Mouse (Mus musculus): Measurements from ENCODE around the gene Aldoart2.
A peak's percentile ranks its signal among the peaks of the same experiment; 100 is the strongest.
"Not testable (repeated sequence)": the region's sequence is repeated elsewhere in the genome, so short reads cannot be mapped to it uniquely, and the experiment has no call there.

Aldoart2 gene

DNA sequence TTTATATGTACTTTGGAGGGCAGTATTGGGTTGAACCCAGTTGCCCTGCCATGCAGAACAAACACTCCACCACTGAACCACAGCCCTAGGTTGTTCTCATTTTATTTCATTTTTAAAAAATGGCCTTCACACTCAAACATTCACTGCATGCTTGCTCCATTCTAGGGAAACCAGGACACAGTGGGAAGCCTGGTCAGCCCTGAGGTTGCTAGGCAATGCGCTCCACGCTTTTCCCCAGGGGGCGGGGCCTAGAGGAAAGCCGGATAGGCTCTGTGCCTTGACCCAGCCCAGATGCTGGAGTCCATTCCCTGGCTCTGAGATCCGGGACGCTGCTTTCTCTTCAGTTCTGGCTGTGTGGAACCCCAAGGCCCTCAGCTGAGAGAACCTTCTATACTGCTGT, 8.8 kb downstream of the Aldoart2 start:
- DNase-seq: no peak

DNA sequence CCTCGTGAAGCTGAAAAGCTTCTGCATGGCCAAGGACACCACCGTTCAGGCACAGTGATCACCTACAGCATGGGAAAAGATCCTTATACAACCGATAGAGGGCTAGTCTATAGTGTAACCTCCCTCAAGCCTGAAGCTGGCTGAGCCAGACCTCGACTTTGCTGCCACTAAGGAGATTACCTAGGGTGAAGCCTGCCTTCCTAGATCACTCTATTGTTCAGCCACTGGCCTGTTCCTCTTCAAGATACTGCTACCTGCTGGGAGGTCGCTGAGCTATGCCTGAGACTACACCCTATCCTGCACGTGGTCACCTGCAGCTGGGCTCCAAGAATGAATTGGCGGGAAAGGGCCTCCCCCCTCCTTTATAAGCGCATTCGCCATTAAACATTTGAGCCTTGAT, 21.9 kb downstream of the Aldoart2 start:
- DNase-seq: not testable (repeated sequence)

DNA sequence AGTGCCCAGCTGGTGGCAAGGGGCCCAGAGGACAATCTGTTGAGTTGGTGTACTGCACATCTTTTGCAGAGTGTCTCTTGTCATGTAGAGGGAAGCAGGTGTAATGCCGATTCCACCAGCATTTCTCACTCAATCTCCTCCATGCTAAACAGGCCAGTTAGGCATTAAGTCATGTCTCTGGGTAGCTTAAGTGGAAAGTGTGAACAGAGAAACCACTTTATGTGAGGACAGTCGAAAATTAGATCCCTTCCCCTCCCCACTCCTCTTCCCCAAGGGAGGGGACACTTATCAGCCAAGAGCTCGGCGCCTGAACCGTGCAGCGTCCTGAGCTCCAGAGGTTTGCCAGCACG, 33.5 kb downstream of the Aldoart2 start:
- DNase-seq: no peak

DNA sequence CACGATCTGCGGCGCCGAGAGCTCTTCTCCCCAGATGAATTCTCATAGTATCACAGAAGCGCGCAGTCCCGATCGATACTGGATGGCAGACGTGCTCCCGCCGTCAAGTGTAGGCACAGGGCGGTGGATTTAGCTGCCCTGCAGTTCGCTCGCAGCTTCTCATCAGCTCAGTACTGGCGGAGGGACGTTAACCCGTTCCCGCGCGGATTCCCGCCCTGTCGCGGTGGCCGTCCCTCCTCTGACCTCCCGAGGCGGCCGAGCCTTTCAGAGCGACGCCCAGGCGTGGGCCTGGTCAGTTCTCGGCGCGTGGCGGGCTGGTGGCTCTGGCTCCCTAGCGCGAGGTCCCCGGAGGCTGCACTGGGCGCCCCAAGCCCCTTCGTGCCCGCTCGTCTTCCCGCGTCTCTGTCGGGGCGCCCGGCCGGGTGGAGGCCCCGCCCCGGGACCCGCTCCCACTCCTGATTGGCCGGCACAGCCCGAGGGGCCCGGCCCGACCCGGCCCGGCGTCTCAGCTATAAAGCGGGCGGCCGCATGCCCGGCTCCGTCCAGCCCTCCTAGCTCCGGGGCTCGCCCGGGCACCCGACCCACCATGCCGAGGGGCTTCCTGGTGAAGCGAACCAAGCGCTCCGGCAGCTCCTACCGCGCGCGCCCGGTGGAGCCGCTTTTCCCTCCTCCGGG, 34.0 kb downstream of the Aldoart2 start, which contains the start of gene Insm2:
Gene Insm2 (plus strand): TSS at position 541 of the 675 bp plus-strand sequence.
- peak; percentile 13 for DNase-seq

DNA sequence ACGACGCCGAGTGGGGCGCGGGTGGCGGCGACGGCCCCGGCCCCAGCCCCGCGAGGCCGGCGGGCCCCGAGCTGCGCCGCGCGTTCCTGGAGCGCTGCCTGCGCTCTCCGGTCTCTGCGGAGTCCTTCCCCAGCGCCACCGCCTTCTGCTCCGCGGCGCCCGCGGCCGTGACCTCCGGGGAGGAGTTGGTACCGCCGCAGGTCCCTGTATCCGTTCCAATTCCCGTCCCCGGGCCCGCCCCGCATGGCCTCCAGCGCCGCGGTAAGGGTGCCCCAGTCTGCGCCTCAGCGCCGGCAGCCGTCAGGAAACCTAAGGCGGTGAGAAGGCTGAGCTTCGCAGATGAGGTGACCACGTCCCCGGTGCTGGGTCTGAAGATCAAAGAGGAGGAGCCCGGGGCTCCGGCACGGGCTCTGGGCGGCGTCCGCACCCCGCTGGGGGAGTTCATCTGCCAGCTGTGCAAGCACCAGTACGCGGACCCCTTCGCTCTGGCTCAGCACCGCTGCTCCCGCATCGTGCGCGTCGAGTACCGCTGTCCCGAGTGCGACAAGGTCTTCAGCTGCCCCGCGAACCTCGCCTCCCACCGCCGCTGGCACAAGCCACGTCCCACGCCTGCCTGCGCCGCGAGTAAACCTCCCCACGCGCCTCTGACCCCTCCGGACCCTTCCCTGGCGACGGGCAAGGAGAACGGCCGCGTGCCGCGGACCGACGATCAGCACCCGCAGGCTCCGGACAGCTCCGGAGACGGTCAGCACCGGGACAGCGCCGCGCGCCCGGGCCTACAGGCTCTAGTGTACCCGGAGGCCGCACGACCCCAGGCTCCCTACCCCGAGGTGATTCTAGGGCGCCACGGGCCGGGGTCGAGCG, 34.8 kb downstream of the Aldoart2 start:
- DNase-seq: peak; percentile 60

DNA sequence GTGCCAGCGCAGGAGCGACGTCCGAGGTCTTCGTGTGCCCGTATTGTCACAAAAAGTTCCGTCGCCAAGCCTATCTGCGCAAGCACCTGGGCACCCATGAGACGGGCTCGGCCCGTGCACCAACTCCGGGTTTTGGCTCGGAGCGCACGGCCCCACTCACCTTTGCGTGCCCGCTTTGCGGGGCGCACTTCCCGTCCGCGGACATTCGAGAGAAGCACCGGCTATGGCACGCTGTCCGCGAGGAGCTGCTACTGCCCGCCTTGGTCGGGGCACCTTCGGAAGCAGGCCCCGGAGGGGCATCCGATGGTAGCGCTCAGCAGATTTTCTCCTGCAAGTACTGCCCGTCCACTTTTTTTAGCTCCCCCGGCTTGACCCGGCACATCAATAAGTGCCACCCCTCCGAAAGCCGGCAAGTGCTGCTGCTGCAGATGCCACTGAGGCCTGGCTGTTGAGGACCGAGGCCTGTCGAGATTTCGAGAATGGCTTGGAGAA, 35.5 kb downstream of the Aldoart2 start:
- DNase-seq: no peak

DNA sequence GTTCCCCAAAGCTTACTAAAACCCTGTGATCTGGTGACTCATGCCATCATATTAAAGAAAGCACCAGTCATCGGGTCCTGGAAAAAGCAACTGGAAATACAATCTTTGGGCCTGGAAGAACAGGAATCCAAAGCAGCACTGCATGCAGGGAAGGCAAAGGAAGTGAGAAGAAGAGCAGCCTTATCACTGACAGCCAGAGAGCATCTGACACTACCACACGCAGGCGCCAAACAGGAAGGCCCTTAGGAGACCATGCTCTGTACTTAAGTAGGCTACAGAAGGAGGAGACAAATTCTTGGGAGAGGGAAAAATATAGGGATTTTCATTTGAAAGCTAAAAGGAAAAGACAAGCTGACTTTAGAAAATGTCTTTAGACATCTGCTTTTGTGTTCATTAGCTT, 39.4 kb downstream of the Aldoart2 start:
- DNase-seq: no peak

DNA sequence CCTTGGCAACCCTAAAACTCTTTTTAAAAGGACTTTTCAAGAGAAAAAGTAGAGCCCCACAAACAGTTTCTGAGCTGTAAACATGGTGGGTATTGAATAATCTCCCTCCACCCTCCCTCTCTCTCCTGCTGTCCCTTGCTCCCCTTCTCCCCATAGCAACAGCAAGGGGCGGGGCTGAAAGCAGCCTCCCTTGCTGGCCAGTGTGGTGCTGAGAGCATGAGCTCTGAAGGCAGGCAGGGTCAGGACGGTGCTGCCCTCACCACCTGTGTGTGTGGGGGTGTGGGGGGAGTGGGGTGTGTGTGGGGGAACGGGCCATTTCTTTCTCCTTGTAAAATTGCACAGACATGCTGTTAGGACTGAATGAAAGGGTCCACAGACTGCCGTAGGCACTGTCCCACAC, 42.9 kb downstream of the Aldoart2 start:
- no peak for DNase-seq

DNA sequence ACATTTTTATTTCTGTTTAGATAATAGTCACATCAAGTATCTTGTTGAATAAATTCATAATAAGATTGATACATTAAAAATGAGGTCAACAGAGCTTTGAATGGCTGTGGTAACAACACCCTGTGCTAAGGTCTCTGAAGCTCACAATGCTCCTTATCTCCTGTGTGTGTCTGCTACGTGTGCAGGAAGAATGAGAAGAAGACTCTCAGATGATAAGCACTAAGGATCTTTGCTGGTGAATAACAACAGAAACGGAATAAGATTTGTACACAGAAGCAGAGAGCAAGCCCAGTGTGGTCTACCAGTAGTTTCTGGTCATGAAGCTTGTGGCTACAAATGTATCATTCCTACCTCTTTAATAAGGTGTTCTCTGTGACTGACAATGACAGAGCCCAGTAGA, 45.8 kb downstream of the Aldoart2 start:
- DNase-seq: no peak
